Mouse (Mus musculus): ENCODE results near the gene Gm21304. TPM values are rescaled to one million over a fixed set of nuclear protein-coding genes. Genes with fewer than 3 reads are reported as not detected.
"Not testable (repeated sequence)": the region's sequence is repeated elsewhere in the genome, so short reads cannot be mapped to it uniquely, and the experiment has no call there.

Gene Gm21304
- total RNA-seq (2017) = not detected in 2 replicates

- ATAC-seq (replicated peaks; ENCODE audit: low read depth, poor library complexity, severe bottlenecking) = not testable (repeated sequence)
These were observed at the start of gene Gm21304 for GRCm38 (mm10) chr10:104168215-104168614. TSS of gene Gm21304 (plus strand) at chr10:104168515.

GRCm38 (mm10) chr10:104142687-104143086 is 25.6 kb upstream of the Gm21304 start, which contains the start of gene Gm21293:
TSS of gene Gm21293 (plus strand) at chr10:104142987.
- not testable (repeated sequence) for ATAC-seq (replicated peaks; ENCODE audit: low read depth, poor library complexity, severe bottlenecking)

GRCm38 (mm10) chr10:104151197-104151596 is 17.1 kb upstream of the Gm21304 start, which contains the start of gene Gm6763:
TSS of gene Gm6763 (plus strand) at chr10:104151497.
- not testable (repeated sequence) for ATAC-seq (replicated peaks; ENCODE audit: low read depth, poor library complexity, severe bottlenecking)

GRCm38 (mm10) chr10:104159706-104160105 is 8.6 kb upstream of the Gm21304 start, which contains the start of gene Gm8764:
TSS of gene Gm8764 (plus strand) at chr10:104160006.
- ATAC-seq (replicated peaks; ENCODE audit: low read depth, poor library complexity, severe bottlenecking) = not testable (repeated sequence)

GRCm38 (mm10) chr10:104176724-104177123 is 8.4 kb downstream of the Gm21304 start, which contains the start of gene Gm21312:
TSS of gene Gm21312 (plus strand) at chr10:104177024.
- not testable (repeated sequence) for ATAC-seq (replicated peaks; ENCODE audit: low read depth, poor library complexity, severe bottlenecking)

- not testable (repeated sequence) for ATAC-seq (replicated peaks; ENCODE audit: low read depth, poor library complexity, severe bottlenecking)
These were observed 16.9 kb downstream of the Gm21304 start, which contains the start of gene Gm20765 for GRCm38 (mm10) chr10:104185233-104185632. TSS of gene Gm20765 (plus strand) at chr10:104185533.

- not testable (repeated sequence) for ATAC-seq (replicated peaks; ENCODE audit: low read depth, poor library complexity, severe bottlenecking)
These were observed 25.4 kb downstream of the Gm21304 start, which contains the start of gene Gm4340 for GRCm38 (mm10) chr10:104193742-104194141. TSS of gene Gm4340 (plus strand) at chr10:104194042.

- ATAC-seq (replicated peaks; ENCODE audit: low read depth, poor library complexity, severe bottlenecking) = no peak
These were observed 41.3 kb downstream of the Gm21304 start for GRCm38 (mm10) chr10:104209655-104210054.

- no peak for ATAC-seq (replicated peaks; ENCODE audit: low read depth, poor library complexity, severe bottlenecking)
These were observed 42.1 kb downstream of the Gm21304 start for GRCm38 (mm10) chr10:104210268-104210990.

- ATAC-seq (replicated peaks; ENCODE audit: low read depth, poor library complexity, severe bottlenecking) = no peak
These were observed 46.2 kb downstream of the Gm21304 start for GRCm38 (mm10) chr10:104214527-104214926.

Other genes with a start within 250 kb of the Gm21304 start
- gene Gm21293, start 25.5 kb upstream of the Gm21304 start, total RNA-seq (2017) = not detected in 2 replicates
- gene Gm6763, start 17.0 kb upstream of the Gm21304 start, total RNA-seq (2017) = not detected in 2 replicates
- gene Gm8764, start 8.5 kb upstream of the Gm21304 start, total RNA-seq (2017) = not detected in 2 replicates
- not detected in 2 replicates for gene Gm21312, start 8.5 kb downstream of the Gm21304 start, total RNA-seq (2017)
- gene Gm20765, start 17.0 kb downstream of the Gm21304 start, total RNA-seq (2017) = not detected in 2 replicates
- gene Gm4340, start 25.5 kb downstream of the Gm21304 start, total RNA-seq (2017) = not detected in 2 replicates